Mouse (Mus musculus) R1 (cell line): ENCODE measurements around the gene Pdss2.
A peak's percentile ranks its signal among the peaks of the same experiment; 100 is the strongest.

Source experiments
- DNase-seq: peaks from one replicate; pipeline ENCODE4 v3.0.0-alpha.2; 2018; ENCODE audit warnings: low read depth, low spot score

Gene Pdss2

GRCm38 (mm10) chr10:43220910-43221625, at the start of gene Pdss2:
TSS of gene Pdss2 (plus strand) at chr10:43221486.
- peak; percentile 98 for DNase-seq

- no peak for DNase-seq
Observed at GRCm38 (mm10) chr10:43172066-43172465, 49.2 kb upstream of the Pdss2 start.

GRCm38 (mm10) chr10:43172554-43172953, 48.7 kb upstream of the Pdss2 start:
- no peak for DNase-seq

- DNase-seq, result peak; percentile 38
Observed at GRCm38 (mm10) chr10:43173141-43173827, 48.0 kb upstream of the Pdss2 start.

- peak; percentile 39 for DNase-seq
Observed at GRCm38 (mm10) chr10:43173828-43174325, 47.4 kb upstream of the Pdss2 start.

GRCm38 (mm10) chr10:43174326-43175155, 46.7 kb upstream of the Pdss2 start, which contains the start of the genes Sobp and 9030612E09Rik:
TSS of gene Sobp (minus strand) at chr10:43174530.
TSS of gene 9030612E09Rik (plus strand) at chr10:43174704.
- DNase-seq, result peak; percentile 63

- DNase-seq, result no peak
Observed at GRCm38 (mm10) chr10:43175156-43175601, 46.1 kb upstream of the Pdss2 start.

GRCm38 (mm10) chr10:43180313-43180912, 40.9 kb upstream of the Pdss2 start:
- DNase-seq, result no peak

GRCm38 (mm10) chr10:43200206-43200605, 21.1 kb upstream of the Pdss2 start:
- DNase-seq, result peak; percentile 81

- DNase-seq, result no peak
Observed at GRCm38 (mm10) chr10:43203865-43204264, 17.4 kb upstream of the Pdss2 start.

DNA sequence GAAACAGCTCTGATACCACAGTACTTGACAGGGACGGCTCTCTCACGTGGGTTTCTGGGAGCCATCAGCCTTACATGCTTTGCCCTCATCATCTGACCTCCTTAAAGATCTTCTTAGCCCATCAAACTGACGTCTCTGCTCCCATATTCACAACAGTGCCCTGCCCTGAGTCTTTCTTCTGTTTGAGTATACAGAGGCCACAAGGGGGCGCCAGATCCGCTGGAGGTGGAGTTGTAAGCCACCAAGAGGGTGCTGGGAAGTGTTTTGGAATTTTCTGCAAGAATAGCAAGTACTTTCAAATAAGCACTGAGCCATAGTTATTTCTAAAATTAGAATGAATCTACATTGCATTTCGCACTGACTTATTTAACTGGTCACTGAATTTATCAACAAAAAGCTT, 9.4 kb upstream of the Pdss2 start:
- peak; percentile 88 for DNase-seq

DNA sequence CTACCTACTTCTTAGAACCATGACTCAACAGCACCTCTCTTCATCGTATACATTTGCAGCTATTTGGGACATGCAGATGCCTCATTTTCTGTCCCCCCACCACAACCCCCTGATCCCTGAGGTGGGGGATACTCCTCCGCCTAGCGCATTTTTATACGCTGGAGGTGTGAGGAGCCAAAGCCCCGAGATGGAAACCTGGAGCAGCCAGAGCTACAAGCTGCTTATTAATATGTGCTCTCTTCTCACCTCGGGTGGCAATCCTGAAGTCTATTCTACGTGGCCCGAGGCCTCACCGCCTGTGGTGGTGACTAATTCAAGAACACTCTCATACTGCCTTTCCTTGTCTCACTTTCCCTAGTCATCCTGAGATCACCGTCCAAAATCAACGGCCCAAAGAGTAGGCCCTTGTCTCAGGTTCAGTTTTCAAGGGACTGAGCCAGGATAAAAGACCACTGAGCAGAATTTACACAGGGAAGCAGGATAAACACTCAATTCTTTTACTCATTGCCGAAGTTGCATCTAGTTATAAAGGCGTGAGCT, 3.9 kb upstream of the Pdss2 start:
- peak; percentile 22 for DNase-seq

- DNase-seq, result no peak
Observed at GRCm38 (mm10) chr10:43220479-43220878, 807 bp upstream of the Pdss2 start.

GRCm38 (mm10) chr10:43221659-43222058, 373 bp downstream of the Pdss2 start:
- DNase-seq, result no peak

DNA sequence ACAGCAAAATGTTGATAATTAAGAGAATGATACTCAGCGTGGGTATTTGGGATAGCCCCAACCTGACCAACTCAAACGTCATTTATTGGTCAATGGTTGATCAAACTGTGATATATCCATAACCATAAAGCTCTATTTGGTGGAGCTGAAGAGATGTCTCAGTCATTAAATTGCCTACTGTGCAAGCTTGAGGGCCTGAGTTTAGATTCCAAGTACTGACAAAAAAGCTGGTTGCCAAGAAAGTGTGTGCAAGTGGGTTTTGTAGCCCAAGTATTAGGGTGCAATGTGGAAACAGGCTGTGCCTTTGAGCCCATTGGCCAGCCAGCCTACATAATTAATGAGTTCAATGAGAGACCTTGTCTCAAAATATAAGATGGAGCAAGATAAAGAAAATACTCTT, 2.1 kb downstream of the Pdss2 start:
- DNase-seq, result no peak

- peak; percentile 70 for DNase-seq
Observed at GRCm38 (mm10) chr10:43226391-43226790, 5.1 kb downstream of the Pdss2 start.

GRCm38 (mm10) chr10:43229236-43229635, 8.0 kb downstream of the Pdss2 start:
- DNase-seq, result no peak

DNA sequence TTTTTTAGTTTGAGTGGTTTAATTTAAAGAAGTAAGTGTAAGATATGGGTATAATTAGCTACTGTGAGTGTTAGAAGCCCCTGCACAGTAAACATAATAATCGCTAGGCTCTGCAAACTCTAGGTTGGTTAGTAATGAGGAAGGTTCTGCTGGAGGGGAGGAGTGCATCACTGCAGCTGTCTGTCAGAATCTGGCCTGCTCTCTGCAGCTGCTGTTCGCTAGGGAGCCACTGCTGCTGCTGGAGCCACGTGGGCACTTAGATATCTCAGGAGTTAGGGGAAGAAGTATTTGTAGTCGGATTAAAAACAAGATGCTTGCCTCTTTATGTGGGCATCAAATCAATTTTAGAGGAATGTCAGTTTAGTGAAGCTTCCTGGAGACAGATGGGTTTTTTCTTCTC, 13.2 kb downstream of the Pdss2 start:
- no peak for DNase-seq

DNA sequence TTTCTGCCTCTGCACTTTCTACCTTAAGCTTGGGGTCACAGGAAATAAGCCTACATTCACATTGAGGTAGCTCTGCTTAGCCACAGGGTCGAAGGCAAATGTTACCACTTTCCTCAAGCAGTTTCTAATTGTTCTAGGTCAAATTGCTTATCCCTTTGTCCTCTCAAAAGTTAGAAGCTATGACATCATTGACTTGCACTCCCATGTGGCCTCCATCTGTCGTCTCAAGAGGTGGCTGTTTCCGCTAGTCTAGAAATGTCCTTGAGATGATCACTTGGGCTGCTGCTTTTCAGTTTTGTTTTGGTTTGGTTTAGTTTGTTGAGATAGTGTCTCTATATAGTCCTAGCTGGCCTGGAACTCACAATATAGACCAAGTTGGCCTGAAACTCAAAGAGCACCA, 13.7 kb downstream of the Pdss2 start:
- peak; percentile 10 for DNase-seq

- DNase-seq, result no peak
Observed at GRCm38 (mm10) chr10:43235758-43236669, 14.7 kb downstream of the Pdss2 start.
